Mouse (Mus musculus) frontal cortex, postnatal 36 days (tissue): ENCODE data around the gene Wdr46.

Experiments
- DNase-seq, 2 experiments: peaks; one replicate each; pipeline ENCODE4 v3.0.0; 2022; ENCODE audit warnings: low spot score in 2 of 2

The Wdr46 gene

GRCm38 (mm10) chr17:33928251-33928947 lies 12.1 kb upstream of the Wdr46 start:
- no peak for DNase-seq

- peak; percentile 91 to 93 for DNase-seq
These were observed 10.8 kb upstream of the Wdr46 start, which contains the start of gene Rgl2 for GRCm38 (mm10) chr17:33929371-33930279. Rgl2 (plus strand) TSS chr17:33929543.

GRCm38 (mm10) chr17:33930280-33931158 lies 9.9 kb upstream of the Wdr46 start:
- peak; percentile 71 to 74 for DNase-seq

GRCm38 (mm10) chr17:33931159-33931866 lies 9.1 kb upstream of the Wdr46 start:
- no peak for DNase-seq

GRCm38 (mm10) chr17:33931947-33932346 lies 8.5 kb upstream of the Wdr46 start:
- no peak for DNase-seq

GRCm38 (mm10) chr17:33932448-33932847 lies 8.0 kb upstream of the Wdr46 start:
- no peak for DNase-seq

- no peak for DNase-seq
These were observed 7.5 kb upstream of the Wdr46 start for GRCm38 (mm10) chr17:33932970-33933369.

GRCm38 (mm10) chr17:33935422-33936055 lies 4.9 kb upstream of the Wdr46 start:
- no peak for DNase-seq

GRCm38 (mm10) chr17:33936993-33937392 lies 3.5 kb upstream of the Wdr46 start:
- DNase-seq: no peak

GRCm38 (mm10) chr17:33938783-33939182 lies 1.7 kb upstream of the Wdr46 start:
- DNase-seq: no peak

GRCm38 (mm10) chr17:33940981-33941380 lies 521 bp downstream of the Wdr46 start:
- no peak for DNase-seq

- no peak for DNase-seq
These were observed 921 bp downstream of the Wdr46 start for GRCm38 (mm10) chr17:33941381-33941780.

- no peak for DNase-seq
These were observed 3.0 kb downstream of the Wdr46 start for GRCm38 (mm10) chr17:33943454-33943853.

- DNase-seq: peak in 1 of 2 experiments; percentile 39
These were observed 7.1 kb downstream of the Wdr46 start for GRCm38 (mm10) chr17:33947430-33948089.

- DNase-seq: no peak
These were observed 7.8 kb downstream of the Wdr46 start for GRCm38 (mm10) chr17:33948090-33948904.

- DNase-seq: no peak
These were observed 8.6 kb downstream of the Wdr46 start for GRCm38 (mm10) chr17:33948905-33949537.

- DNase-seq: no peak
These were observed 9.7 kb downstream of the Wdr46 start for GRCm38 (mm10) chr17:33950131-33950625.
